Mouse (Mus musculus) kidney, adult 2 months (tissue): ENCODE measurements around the gene Reps2.

ENCODE experiments used
- CTCF ChIP-seq: fragments of 200-500 bp; conservative IDR thresholded peaks from 2 replicates; pipeline ENCODE4 v1.5.1; 2011; ENCODE audit warnings: low read depth, mild to moderate bottlenecking, control low read depth, low read length, moderate library complexity, mixed read lengths; ENCODE audit not compliant: insufficient read depth, insufficient read length
- POLR2A ChIP-seq: fragments of 200-500 bp; IDR thresholded peaks from one replicate; pipeline ENCODE4 v1.6.1; 2011; ENCODE audit warnings: low read depth, low read length, control low read depth

DNA sequence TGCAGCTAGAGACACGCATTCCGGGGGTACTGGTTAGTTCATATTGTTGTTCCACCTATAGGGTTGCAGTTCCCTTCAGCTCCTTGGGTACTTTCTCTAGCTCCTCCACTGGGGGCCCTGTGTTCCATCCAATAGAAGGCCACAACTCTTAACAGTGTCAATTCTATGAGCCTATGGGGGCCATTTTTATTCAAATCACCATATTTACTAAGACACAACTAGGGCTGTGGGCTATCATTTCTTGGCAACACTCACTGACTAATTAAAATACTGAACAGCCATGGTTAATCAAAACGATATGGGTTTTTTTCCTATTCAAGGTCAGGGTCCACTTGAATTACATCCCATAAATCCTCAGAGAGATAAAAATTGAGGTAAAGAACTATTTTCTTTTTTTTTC is 43.8 kb downstream of the Reps2 start:
- TF ChIP-seq CTCF, result no peak
- TF ChIP-seq POLR2A, result no peak
